Mouse (Mus musculus) embryonic facial prominence, embryonic 14.5 days (tissue): ENCODE measurements around the gene Olfr430. TPM values are rescaled to one million over a fixed set of nuclear protein-coding genes. Genes with fewer than 3 reads are reported as not detected.
"Not testable (repeated sequence)": the region's sequence is repeated elsewhere in the genome, so short reads cannot be mapped to it uniquely, and the experiment has no call there.

ENCODE experiments used
- ATAC-seq: fragments of 200-750 bp; cut with Nextera tagmentation; 2 replicates; pipeline ENCODE4 v1.8.0; 2017; ENCODE audit warnings: low read depth, moderate number of reproducible peaks, moderate TSS enrichment
- DNase-seq: peaks from one replicate; pipeline ENCODE4 v3.0.0-alpha.2; 2015; ENCODE audit warnings: low spot score
- H3K27ac ChIP-seq: fragments of 300-500 bp; sonication (generic); replicated peaks from 2 replicates; pipeline ENCODE4 v1.5.1; 2014; ENCODE audit warnings: low read depth, mild to moderate bottlenecking, low read length, moderate library complexity
- H3K27me3 ChIP-seq: fragments of 300-500 bp; sonication (generic); replicated peaks from 2 replicates; pipeline ENCODE4 v1.6.1; 2014; ENCODE audit warnings: low read length; ENCODE audit not compliant: control insufficient read depth, insufficient read depth
- H3K36me3 ChIP-seq: fragments of 300-500 bp; sonication (generic); 2 replicates; pipeline ENCODE4 v1.6.1; 2014; ENCODE audit warnings: low read length, mixed read lengths; ENCODE audit not compliant: control insufficient read depth, insufficient read depth
- H3K4me1 ChIP-seq: fragments of 300-500 bp; sonication (generic); 2 replicates; pipeline ENCODE4 v1.6.1; 2014; ENCODE audit warnings: antibody characterized with exemption, low read length; ENCODE audit not compliant: control insufficient read depth, insufficient read depth
- H3K4me2 ChIP-seq: fragments of 300-500 bp; sonication (generic); 2 replicates; pipeline ENCODE4 v1.6.1; 2014; ENCODE audit warnings: low read depth, mild to moderate bottlenecking, low read length, moderate library complexity, mixed read lengths
- H3K4me3 ChIP-seq: fragments of 300-500 bp; sonication (generic); 2 replicates; pipeline ENCODE4 v1.5.1; 2014; ENCODE audit warnings: low read depth, mild to moderate bottlenecking, low read length
- H3K9ac ChIP-seq: fragments of 300-500 bp; sonication (generic); 2 replicates; pipeline ENCODE4 v1.6.1; 2014; ENCODE audit warnings: low read depth, mild to moderate bottlenecking, low read length, moderate library complexity, mixed read lengths
- H3K9me3 ChIP-seq: fragments of 300-500 bp; sonication (generic); 2 replicates; pipeline ENCODE4 v1.6.1; 2016; ENCODE audit warnings: low read length; ENCODE audit not compliant: control insufficient read depth
- WGBS: fragments of 180-500 bp; shearing (Covaris S2); extraction: QIAGEN DNeasy Blood & Tissue Kit; methylation state at CpG from one replicate; pipeline ENCODE4 v1.1.7; 2014; 5-methylcytosine and 5-hydroxymethylcytosine counted together
- polyA plus RNA-seq: library from polyadenylated mRNA; unstranded; fragments of >200 nt; fragmentation: Nextera tagmentation; extraction: Ambion mirVana; gene quantifications from 2 replicates; pipeline ENCODE4 v1.2.1, GENCODE M21; 2014

Olfr430 gene
- 0.08 and 0.57 TPM in 2 replicates for polyA plus RNA-seq

DNA sequence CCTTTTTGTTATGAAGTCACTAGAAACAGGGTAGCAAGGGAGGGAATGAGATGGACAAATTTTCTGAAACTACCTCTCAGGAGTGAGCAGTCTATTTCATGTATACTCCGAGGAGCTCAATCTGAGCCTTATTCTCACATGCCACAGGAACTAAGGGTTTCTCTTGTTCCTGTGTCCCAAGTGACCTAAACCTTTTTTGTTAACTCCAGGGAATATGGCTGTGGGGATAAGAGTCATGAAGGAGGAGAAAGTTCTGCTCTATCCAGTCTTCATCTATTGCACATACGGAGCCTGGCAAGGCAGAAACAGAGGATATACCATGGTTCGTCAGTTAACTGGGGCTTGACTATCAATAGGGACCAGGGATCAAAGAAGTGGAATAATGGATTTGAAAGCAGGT, at the start of gene Olfr430:
Gene Olfr430, plus strand, starts transcription at position 301 of the 400 bp plus-strand sequence.
- ATAC-seq = no peak
- Histone ChIP-seq H3K4me1 (no peaks in the 10 kb centered on the region), H3K36me3 (no peaks in the 10 kb centered on the region), H3K27me3 (no peaks in the 10 kb centered on the region), H3K27ac (no peak within 1 kb of the TSS), H3K9ac (no peak within 1 kb of the TSS), H3K4me2 (no peak within 1 kb of the TSS), H3K4me3 (no peak within 1 kb of the TSS), H3K9me3 (no peaks in the 10 kb centered on the region)
- no peak for DNase-seq
- WGBS = 77% methylated on average over 3 of the region's 3 CpGs

DNA sequence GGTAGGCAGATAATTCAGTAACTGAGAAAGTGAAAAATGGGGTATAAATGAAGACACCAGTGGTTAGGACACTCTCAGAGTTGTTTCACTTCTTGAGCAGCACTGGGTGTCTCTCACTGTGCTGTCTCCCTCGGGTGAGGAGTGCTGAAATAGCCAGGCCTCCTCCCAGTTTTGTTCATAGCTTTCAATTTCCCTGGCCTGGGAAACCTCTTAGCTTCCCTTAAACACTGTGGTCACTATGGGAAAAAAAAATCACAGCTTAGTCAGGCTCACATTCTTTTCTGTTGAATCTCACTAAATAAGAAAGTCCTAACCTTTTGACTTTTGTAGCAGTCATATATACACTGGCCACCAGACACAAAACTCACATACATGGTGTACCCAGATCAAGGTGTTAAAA, 34.7 kb upstream of the Olfr430 start, which contains the start of gene Ifi205:
Gene Ifi205, minus strand, starts transcription at position 113 of the 400 bp plus-strand sequence.
- Histone ChIP-seq H3K36me3 (no peaks in the 10 kb centered on the region), H3K27ac (no peak within 1 kb of the TSS), H3K4me3 (no peak within 1 kb of the TSS), H3K9ac (no peak within 1 kb of the TSS), H3K4me2 (no peak within 1 kb of the TSS), H3K4me1 (no peaks in the 10 kb centered on the region), H3K9me3 (no peaks in the 10 kb centered on the region), H3K27me3 (no peaks in the 10 kb centered on the region)
- 59% methylated on average over 1 of the region's 1 CpGs for WGBS
- DNase-seq = no peak
- ATAC-seq = no peak

DNA sequence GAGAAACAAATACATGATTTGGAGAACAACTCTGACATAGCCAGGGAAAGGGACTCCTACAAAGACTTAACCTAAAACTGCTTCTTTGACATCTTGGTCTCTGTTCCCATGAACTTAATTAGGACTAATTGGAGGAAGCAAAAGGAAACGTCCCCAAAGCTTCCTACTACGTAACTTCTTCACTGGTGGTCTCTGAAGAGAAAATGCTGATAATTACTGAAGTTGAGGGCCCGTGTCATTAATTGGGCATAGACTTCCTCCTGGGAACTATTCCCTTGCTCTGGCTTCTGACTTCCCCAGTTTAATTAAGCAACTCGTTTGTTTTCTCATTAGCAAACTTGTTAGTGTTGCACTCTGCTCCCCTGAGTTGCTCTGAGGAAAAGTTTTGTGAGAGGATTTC, 30.6 kb upstream of the Olfr430 start:
- peak; percentile 71 for ATAC-seq
- H3K4me1 ChIP-seq = no peaks in the 10 kb centered on the region
- H3K36me3 ChIP-seq = no peaks in the 10 kb centered on the region
- no peak overlapping the region for H3K9ac ChIP-seq
- no peak overlapping the region for H3K27ac ChIP-seq
- 44% methylated on average over 4 of the region's 4 CpGs for WGBS
- no peak overlapping the region for H3K4me3 ChIP-seq
- no peaks in the 10 kb centered on the region for H3K27me3 ChIP-seq
- H3K9me3 ChIP-seq = no peaks in the 10 kb centered on the region
- no peak overlapping the region for H3K4me2 ChIP-seq
- peak; percentile 19 for DNase-seq

DNA sequence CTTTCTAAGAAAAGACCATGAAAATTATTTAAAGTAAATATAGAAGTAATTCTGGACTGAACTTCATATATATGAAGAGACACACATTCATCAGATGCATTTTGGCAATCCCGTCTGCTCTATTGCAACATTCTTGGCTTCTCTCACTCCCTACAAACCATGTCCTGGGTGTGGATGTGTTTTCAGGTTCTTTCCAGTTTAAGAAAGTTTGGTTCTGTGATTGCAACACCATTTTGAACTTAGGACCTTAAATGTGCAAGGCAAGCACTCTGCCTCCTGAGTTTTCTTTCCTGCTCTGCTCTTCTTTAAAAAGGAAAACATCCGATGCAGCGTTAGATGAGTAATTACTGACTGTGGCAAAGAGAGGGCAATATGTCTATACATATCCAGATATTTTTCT, 27.9 kb upstream of the Olfr430 start:
- Histone ChIP-seq H3K27me3 (no peaks in the 10 kb centered on the region), H3K9me3 (no peaks in the 10 kb centered on the region), H3K4me2 (no peak overlapping the region), H3K4me3 (no peak overlapping the region), H3K27ac (no peak overlapping the region), H3K36me3 (no peaks in the 10 kb centered on the region), H3K4me1 (no peaks in the 10 kb centered on the region), H3K9ac (no peak overlapping the region)
- DNase-seq = no peak
- ATAC-seq = no peak
- WGBS = 90% methylated on average over 3 of the region's 3 CpGs

DNA sequence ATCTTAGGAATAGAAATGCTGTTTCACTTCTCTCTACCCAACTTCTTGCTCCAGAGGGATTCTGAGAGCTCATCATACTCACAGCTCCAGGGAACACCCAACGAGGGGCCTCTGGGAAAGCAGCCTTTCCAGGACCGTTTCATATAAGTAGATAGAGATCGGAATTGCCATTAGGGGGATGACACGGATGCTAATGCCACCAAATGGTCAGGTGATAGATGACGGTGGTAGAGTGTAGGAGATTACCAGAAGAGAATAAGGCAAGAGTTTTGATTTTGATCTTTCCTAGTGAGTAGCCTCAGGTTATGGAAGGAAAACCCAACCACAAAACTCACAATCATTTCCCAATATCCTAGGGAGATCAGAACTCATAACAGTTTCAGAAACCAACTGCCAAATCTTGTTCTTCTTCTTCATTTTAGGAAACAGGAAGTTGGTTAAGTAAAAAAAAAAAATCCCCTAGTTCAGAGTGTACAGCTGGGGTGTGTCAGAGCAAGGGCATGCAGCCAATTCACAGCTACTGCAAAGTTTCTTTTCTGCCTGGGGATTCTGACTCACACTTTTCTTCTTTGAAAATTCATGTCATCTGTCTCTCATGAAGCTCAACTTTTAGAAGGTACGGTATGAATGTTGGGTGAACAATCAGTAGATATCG, 25.8 kb upstream of the Olfr430 start, which contains the start of gene Olfr433:
Gene Olfr433, plus strand, starts transcription at position 183 of the 655 bp plus-strand sequence.
- Histone ChIP-seq H3K9me3 (no peaks in the 10 kb centered on the region), H3K9ac (no peak within 1 kb of the TSS), H3K4me1 (no peaks in the 10 kb centered on the region), H3K36me3 (no peaks in the 10 kb centered on the region), H3K27me3 (no peaks in the 10 kb centered on the region), H3K4me2 (no peak within 1 kb of the TSS), H3K27ac (no peak within 1 kb of the TSS), H3K4me3 (no peak within 1 kb of the TSS)
- no peak for ATAC-seq
- 82% methylated on average over 7 of the region's 7 CpGs for WGBS
- peak; percentile 15 for DNase-seq

DNA sequence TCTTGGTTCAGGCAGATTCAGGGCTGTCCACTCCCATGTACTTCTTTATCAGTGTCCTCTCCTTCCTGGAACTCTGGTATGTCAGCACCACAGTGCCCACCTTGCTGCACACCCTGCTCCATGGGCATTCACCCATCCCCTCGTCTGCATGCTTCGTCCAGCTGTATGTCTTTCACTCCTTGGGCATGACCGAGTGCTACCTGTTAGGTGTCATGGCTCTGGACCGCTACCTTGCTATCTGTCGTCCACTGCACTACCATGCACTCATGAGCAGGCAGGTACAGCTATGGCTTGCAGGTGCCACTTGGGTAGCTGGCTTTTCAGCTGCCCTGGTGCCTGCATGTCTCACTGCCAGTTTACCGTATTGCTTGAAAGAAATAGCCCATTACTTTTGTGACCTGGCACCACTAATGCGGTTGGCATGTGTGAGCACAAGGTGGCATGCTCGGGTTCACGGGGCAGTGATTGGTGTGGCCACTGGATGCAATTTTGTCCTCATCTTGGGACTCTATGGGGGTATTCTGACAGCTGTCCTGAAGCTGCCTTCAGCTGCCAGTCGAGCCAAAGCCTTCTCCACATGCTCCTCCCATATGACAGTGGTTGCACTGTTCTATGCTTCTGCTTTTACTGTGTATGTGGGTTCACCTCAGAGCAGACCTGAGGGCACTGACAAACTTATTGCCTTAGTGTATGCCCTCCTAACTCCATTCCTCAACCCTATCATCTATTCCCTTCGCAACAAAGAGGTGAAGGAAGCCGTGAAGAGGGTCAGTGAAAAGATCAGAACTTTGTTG, 24.1 kb upstream of the Olfr430 start:
- WGBS = 87% methylated on average over 12 of the region's 12 CpGs
- not testable (repeated sequence) for ATAC-seq, H3K36me3 ChIP-seq, H3K4me1 ChIP-seq, H3K4me2 ChIP-seq, H3K9me3 ChIP-seq, H3K27me3 ChIP-seq, H3K27ac ChIP-seq, H3K4me3 ChIP-seq, H3K9ac ChIP-seq, DNase-seq

DNA sequence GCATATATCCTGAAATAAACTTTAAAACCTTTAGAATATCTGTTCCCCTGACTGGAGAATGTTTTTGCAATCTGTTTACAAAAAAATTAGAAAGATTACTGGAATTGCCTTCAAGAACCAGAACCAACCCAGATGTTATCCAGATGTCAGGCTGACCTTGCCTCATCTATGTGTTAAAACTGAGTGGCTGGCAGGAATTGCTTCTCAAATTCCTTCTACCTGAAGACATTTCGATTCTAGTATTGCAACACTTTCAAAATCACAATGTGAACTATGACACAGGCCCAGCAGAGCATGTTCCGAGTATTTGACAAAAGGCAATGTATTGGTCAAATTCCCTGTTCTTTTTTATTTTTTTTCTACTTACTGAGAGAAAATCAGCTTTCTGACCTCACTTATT, 22.0 kb upstream of the Olfr430 start:
- Histone ChIP-seq H3K9ac (no peak overlapping the region), H3K27me3 (no peaks in the 10 kb centered on the region), H3K27ac (no peak overlapping the region), H3K4me1 (no peaks in the 10 kb centered on the region), H3K4me3 (no peak overlapping the region), H3K4me2 (no peak overlapping the region), H3K9me3 (no peaks in the 10 kb centered on the region), H3K36me3 (no peaks in the 10 kb centered on the region)
- peak; percentile 11 for DNase-seq
- 47% methylated on average over 2 of the region's 2 CpGs for WGBS
- no peak for ATAC-seq

DNA sequence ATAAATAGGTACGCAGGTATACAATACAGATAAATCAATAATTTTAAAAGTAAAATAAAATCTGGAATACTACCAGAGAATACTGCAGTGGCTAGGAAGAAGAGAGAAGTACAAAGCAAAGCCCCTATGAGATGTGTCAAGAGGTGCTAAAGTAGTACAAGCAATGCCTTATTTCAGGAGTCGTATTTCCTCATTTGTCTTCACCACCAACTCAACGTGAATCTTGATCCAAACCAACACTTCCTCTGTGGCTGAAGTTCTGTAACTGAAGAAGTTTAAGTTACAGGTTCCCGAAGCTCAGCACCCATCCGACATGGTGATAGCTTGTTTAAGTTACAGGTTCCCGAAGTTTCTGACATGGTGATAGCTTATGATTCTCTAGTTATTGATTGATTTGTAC, 18.2 kb upstream of the Olfr430 start:
- 83% methylated on average over 6 of the region's 6 CpGs for WGBS
- not testable (repeated sequence) for DNase-seq

More for the DNA sequence above, 18.2 kb upstream of the Olfr430 start:
- ATAC-seq, H3K36me3 ChIP-seq, H3K9ac ChIP-seq, H3K27ac ChIP-seq, H3K27me3 ChIP-seq, H3K4me2 ChIP-seq, H3K9me3 ChIP-seq, H3K4me3 ChIP-seq, H3K4me1 ChIP-seq: not testable (repeated sequence)
